Mouse (Mus musculus) CH12.LX (cell line): Measurements from ENCODE around the gene Hsdl2. TPM values are rescaled to one million over a fixed set of nuclear protein-coding genes. Genes with fewer than 3 reads are reported as not detected.
A peak's percentile ranks its signal among the peaks of the same experiment; 100 is the strongest.

Experiments
- DNase-seq: peaks from one replicate; pipeline ENCODE4 v3.0.0-alpha.2; 2013; ENCODE audit errors: extremely low read depth
- H3K27ac ChIP-seq: 2 replicates; pipeline ENCODE4 v1.5.1; 2012; ENCODE audit warnings: low read depth, mild to moderate bottlenecking, control low read depth, moderate library complexity; ENCODE audit not compliant: insufficient read depth
- H3K27me3 ChIP-seq: replicated peaks from 2 replicates; pipeline ENCODE3; 2012; ENCODE audit warnings: inconsistent platforms
- H3K36me3 ChIP-seq, 2 experiments: replicated peaks in 1 of 2; 2 replicates each; pipeline versions ENCODE3 to v1.6.1; 2012; ENCODE audit warnings: inconsistent platforms in 1 of 2, low read length in 1 of 2, mild to moderate bottlenecking in 1 of 2, mixed read lengths in 1 of 2, moderate library complexity in 1 of 2; ENCODE audit not compliant: control insufficient read depth in 1 of 2, insufficient read depth in 1 of 2
- H3K4me1 ChIP-seq, 2 experiments: 2 replicates each; pipeline ENCODE4 v1.6.1; 2012; ENCODE audit warnings: inconsistent platforms in 1 of 2, moderate library complexity in 1 of 2; ENCODE audit not compliant: insufficient read depth in 2 of 2, control insufficient read depth in 1 of 2
- H3K4me2 ChIP-seq: 2 replicates; pipeline ENCODE4 v1.6.1; 2012; ENCODE audit warnings: low read depth, mild to moderate bottlenecking, control low read depth; ENCODE audit not compliant: poor library complexity, insufficient read depth, severe bottlenecking
- H3K4me3 ChIP-seq, 3 experiments: fragments of 150-350 bp in 1 of 3; sonication (generic) in 1 of 3; replicated peaks in 1 of 3; 2 replicates each; pipeline versions ENCODE3 to v1.5.1; 2011 to 2012; ENCODE audit warnings: low read depth in 2 of 3, low read length in 2 of 3, mild to moderate bottlenecking in 2 of 3, moderate library complexity in 2 of 3, control low read depth in 1 of 3, improper control_type of control experiment in 1 of 3, inconsistent platforms in 1 of 3, mixed read lengths in 1 of 3; ENCODE audit not compliant: poor library complexity in 1 of 3
- H3K79me2 ChIP-seq: replicated peaks from 2 replicates; pipeline ENCODE4 v1.6.1; 2012; ENCODE audit warnings: mild to moderate bottlenecking, moderate library complexity; ENCODE audit not compliant: control insufficient read depth, poor library complexity, insufficient read depth, severe bottlenecking; ENCODE audit errors: extremely low read depth
- H3K9ac ChIP-seq: 2 replicates; pipeline ENCODE4 v1.6.1; 2012; ENCODE audit warnings: low read depth, mild to moderate bottlenecking, control low read depth, moderate library complexity; ENCODE audit not compliant: insufficient read depth
- H3K9me3 ChIP-seq: replicated peaks from 2 replicates; pipeline ENCODE3; 2012; ENCODE audit warnings: low read length, inconsistent platforms, mixed read lengths
- BHLHE40 ChIP-seq: IDR thresholded peaks from 2 replicates; pipeline ENCODE4 v1.6.1; 2011; ENCODE audit warnings: mild to moderate bottlenecking, low read depth, low read length, improper control_type of control experiment
- MAFK ChIP-seq: IDR thresholded peaks from 2 replicates; pipeline ENCODE4 v1.6.1; 2011; ENCODE audit warnings: low read length, improper control_type of control experiment; ENCODE audit not compliant: insufficient replicate concordance
- MAZ ChIP-seq: IDR thresholded peaks from 2 replicates; pipeline ENCODE4 v1.6.1; 2012; ENCODE audit warnings: low read depth, mild to moderate bottlenecking, inconsistent platforms, low read length, improper control_type of control experiment, moderate library complexity
- PAX5 ChIP-seq: IDR thresholded peaks from 2 replicates; pipeline ENCODE4 v1.6.1; 2012; ENCODE audit warnings: low read length, inconsistent platforms, mixed read lengths
- POLR2AphosphoS2 ChIP-seq: IDR thresholded peaks from 2 replicates; pipeline ENCODE4 v1.6.1; 2011; ENCODE audit warnings: low read depth, low read length, improper control_type of control experiment
- dilution Hi-C: fragments of 300-500 bp; cut with MboI; formaldehyde crosslinking; loops from 2 replicates; pipeline ENCODE4 v1.14.3; 2020; ENCODE audit warnings: low sequenced_read_pairs; ENCODE audit not compliant: extremely low pct_unique_long_range_greater_than_20kb, extremely low pct_ligation_motif_present
- in situ Hi-C: fragments of 300-500 bp; cut with MboI; formaldehyde crosslinking; loops from 3 replicates; pipeline ENCODE4 v1.14.3; 2019; ENCODE audit warnings: low sequenced_read_pairs, low pct_ligation_motif_present, low pct_unique_long_range_greater_than_20kb, mixed read lengths
- polyA plus RNA-seq: library from polyadenylated mRNA; unstranded; fragments of >175 nt; gene quantifications from 2 replicates; pipeline ENCODE4 v1.2.1, GENCODE M21; 2012; ENCODE audit warnings: low read depth; ENCODE audit not compliant: insufficient read length
- total RNA-seq, 2 experiments: library from RNA; depleted of rRNA; stranded (reverse); fragments of 300-350 nt in 1 of 2; fragments of >200 nt in 1 of 2; gene quantifications; 2 replicates each; pipeline ENCODE4 v1.2.3; 2012 to 2014

The Hsdl2 gene
- total and polyA plus RNA-seq, 3 experiments: 7.0 to 10.4 (median 9.7) TPM

- no peaks in the 10 kb centered on the region for H3K79me2 ChIP-seq
- in situ Hi-C loops: no loop called here
Measured at GRCm38 (mm10) chr4:59558096-59558720, 23.2 kb upstream of the Hsdl2 start.

GRCm38 (mm10) chr4:59560141-59560540, 21.2 kb upstream of the Hsdl2 start:
- no peak overlapping the region for H3K27ac ChIP-seq
- no peak for TF ChIP-seq MAFK
- H3K79me2 ChIP-seq: no peaks in the 10 kb centered on the region
- no peak overlapping the region for H3K4me2 ChIP-seq
- H3K4me3 ChIP-seq: no peak overlapping the region
- no peaks in the 10 kb centered on the region for H3K27me3 ChIP-seq
- dilution Hi-C loops (no loop called here), in situ Hi-C loops (no loop called here)
- no peaks in the 10 kb centered on the region for H3K9me3 ChIP-seq
- no peaks in the 10 kb centered on the region for H3K36me3 ChIP-seq
- H3K4me1 ChIP-seq: peaks cover 0 to 13% of the 10 kb centered on the region in 2 experiments; a peak in 2 of 4 replicates
- H3K9ac ChIP-seq: no peak overlapping the region
- DNase-seq: no peak

More at GRCm38 (mm10) chr4:59558096-59558720, 23.2 kb upstream of the Hsdl2 start:
- Histone ChIP-seq H3K4me2 (no peak overlapping the region), H3K27ac (no peak overlapping the region), H3K36me3 (no peaks in the 10 kb centered on the region), H3K4me3 (no peak overlapping the region), H3K27me3 (no peaks in the 10 kb centered on the region), H3K9me3 (no peaks in the 10 kb centered on the region), H3K4me1 (0 out of 4 replicates have a peak, but pooled peaks cover 0 to 4% of the 10 kb centered on the region in 2 experiments), H3K9ac (no peak overlapping the region)
- dilution Hi-C loops: no loop called here
- no peak for DNase-seq
- no peak for TF ChIP-seq MAZ
- TF ChIP-seq, all 38 proteins: peak for 0

DNA sequence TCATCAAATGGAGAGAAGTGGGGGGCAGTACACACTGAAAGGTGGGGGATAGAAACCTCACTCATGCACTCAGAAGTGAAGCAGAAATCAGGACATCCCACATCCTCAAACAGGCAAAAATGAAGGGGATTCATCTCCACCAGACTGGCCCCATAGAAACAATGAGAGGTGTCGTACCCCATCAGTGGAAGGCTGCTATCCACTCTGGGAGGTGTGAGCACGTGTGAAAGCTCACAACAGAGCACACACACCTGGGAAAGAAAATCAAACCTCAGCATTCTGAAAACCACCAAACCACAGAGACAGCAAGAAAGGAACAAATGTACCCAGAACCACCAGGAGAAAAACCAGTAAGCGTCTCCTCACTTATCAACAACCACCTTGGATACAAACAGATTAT, 17.2 kb upstream of the Hsdl2 start:
- Histone ChIP-seq H3K79me2 (no peaks in the 10 kb centered on the region), H3K27ac (no peak overlapping the region), H3K9ac (no peak overlapping the region), H3K27me3 (no peaks in the 10 kb centered on the region), H3K36me3 (no peaks in the 10 kb centered on the region), H3K4me3 (no peak overlapping the region), H3K4me2 (no peak overlapping the region), H3K4me1 (peaks cover 0 to 13% of the 10 kb centered on the region in 2 experiments; a peak in 2 of 4 replicates), H3K9me3 (no peaks in the 10 kb centered on the region)
- TF ChIP-seq BHLHE40: peak; percentile 55
- 0 out of 2 replicates have a peak, but pooled peaks have one; percentile 6 for TF ChIP-seq MAFK
- TF ChIP-seq PAX5: no peak
- TF ChIP-seq POLR2AphosphoS2: no peak
- DNase-seq: no peak
- in situ Hi-C loops (no loop called here), dilution Hi-C loops (no loop called here)
